Mouse (Mus musculus): ENCODE measurements around the gene Phospho1.

Phospho1 gene

DNA sequence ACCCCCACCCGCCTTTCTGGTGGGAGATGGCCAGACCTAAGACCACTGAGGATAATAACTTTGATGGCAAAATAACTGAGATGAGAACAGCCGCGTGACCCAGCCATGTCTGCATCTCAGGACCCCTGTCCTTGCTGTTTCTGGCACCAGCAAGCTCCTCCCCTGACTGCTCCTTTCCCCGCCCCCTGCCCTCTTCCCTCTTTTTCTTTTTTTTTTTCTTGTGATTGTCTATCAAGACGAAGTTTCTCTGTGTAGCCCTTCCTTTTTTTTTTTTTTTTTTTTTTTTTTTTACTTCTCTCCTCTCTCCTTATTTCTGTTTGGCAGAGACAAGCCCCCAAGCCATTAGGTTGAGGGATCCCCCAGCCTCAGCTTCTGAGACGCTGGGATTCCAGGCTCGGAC is 13.5 kb upstream of the Phospho1 start:
- no peak for ATAC-seq (ENCODE audit: insufficient number of reproducible peaks, low FRiP score, low TSS enrichment)

DNA sequence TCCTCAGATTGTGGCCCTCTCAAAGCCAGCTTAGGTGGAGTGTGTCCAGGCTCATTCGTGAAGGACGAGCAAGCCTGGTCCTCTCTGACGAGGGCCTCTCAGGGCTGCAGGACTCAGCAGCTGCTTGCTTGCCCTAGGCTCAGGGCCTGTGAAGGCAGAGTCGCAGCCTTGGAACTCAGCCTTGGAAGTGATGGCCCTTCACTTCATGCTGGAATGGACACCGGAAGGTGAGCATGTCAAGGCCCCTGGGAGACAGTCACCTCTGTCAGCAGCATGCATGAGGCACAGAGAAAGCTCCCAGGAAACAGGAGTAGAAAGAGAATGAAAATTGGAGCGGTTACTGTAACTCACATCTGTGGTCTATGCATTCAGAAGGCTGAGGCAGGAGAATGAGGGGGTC is 12.6 kb upstream of the Phospho1 start:
- ATAC-seq (ENCODE audit: insufficient number of reproducible peaks, low FRiP score, low TSS enrichment), result no peak

- ATAC-seq (ENCODE audit: insufficient number of reproducible peaks, low FRiP score, low TSS enrichment), result no peak
These were observed 12.1 kb upstream of the Phospho1 start for GRCm38 (mm10) chr11:95812224-95812623.

DNA sequence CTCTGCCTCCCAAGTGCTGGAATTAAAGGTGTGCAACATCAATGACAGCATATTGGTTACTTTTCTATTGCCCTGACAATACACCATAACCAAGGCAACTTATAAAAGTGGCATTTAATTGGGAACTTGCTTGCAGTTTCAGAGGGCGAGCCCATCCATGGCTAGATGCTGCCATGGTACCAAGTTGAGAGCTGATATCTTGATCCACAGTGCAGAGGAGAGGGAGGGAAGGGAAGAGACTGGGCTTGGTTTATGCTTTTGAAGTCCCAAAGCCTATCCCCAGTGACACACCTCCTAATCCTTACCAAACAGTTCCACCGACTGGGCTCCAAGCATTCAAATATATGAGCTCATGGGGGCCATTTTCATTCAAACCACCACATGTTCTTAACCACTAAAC is 10.2 kb upstream of the Phospho1 start:
- no peak for ATAC-seq (ENCODE audit: insufficient number of reproducible peaks, low FRiP score, low TSS enrichment)

GRCm38 (mm10) chr11:95814857-95815256 is 9.4 kb upstream of the Phospho1 start:
- no peak for ATAC-seq (ENCODE audit: insufficient number of reproducible peaks, low FRiP score, low TSS enrichment)

GRCm38 (mm10) chr11:95815412-95815811 is 8.9 kb upstream of the Phospho1 start:
- ATAC-seq (ENCODE audit: insufficient number of reproducible peaks, low FRiP score, low TSS enrichment), result no peak

- ATAC-seq (ENCODE audit: insufficient number of reproducible peaks, low FRiP score, low TSS enrichment), result no peak
These were observed 5.2 kb upstream of the Phospho1 start for GRCm38 (mm10) chr11:95819138-95819537.

DNA sequence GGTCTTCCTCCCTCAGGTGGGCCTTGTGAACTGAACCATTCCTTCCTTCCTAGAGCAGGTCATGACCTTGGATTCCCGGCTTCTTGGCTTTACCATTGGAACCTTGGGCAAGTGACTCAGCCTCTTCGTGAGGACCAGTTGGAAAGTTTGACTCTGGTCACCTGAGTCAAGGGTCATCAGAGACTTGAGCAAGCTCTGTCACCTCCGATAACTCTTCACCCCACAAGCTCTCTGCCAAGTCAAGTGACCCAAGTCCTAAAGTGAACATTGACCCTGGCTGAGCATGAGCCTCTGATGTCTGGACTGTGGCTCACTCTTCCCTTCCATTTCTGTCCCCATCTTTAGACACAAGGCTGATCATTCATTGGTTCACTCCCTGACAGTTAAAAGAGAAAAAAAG is 2.8 kb upstream of the Phospho1 start:
- ATAC-seq (ENCODE audit: insufficient number of reproducible peaks, low FRiP score, low TSS enrichment), result no peak

DNA sequence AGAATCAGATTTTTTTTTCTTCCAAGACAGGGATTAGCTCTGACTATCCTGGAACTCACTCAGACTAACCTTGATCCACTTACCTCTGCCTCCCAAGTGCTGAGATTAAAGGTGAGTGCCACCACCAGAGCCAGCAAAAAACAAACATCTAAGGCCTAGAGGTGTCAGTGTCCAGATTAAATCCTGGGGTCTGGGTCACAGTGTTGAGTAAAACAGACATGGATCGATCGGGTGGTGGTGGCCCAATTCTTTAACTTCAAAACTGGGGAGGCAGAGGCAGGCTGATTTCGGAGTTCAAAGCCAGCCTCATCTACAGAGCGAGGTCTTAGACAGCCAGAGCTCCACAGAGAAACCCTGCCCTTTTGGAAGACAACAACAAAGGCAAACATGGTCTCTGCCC is 1.9 kb upstream of the Phospho1 start:
- ATAC-seq (ENCODE audit: insufficient number of reproducible peaks, low FRiP score, low TSS enrichment), result no peak

GRCm38 (mm10) chr11:95824877-95825243 is 561 bp downstream of the Phospho1 start:
- no peak for ATAC-seq (ENCODE audit: insufficient number of reproducible peaks, low FRiP score, low TSS enrichment)

- ATAC-seq (ENCODE audit: insufficient number of reproducible peaks, low FRiP score, low TSS enrichment), result no peak
These were observed 1.3 kb downstream of the Phospho1 start for GRCm38 (mm10) chr11:95825625-95826024.

DNA sequence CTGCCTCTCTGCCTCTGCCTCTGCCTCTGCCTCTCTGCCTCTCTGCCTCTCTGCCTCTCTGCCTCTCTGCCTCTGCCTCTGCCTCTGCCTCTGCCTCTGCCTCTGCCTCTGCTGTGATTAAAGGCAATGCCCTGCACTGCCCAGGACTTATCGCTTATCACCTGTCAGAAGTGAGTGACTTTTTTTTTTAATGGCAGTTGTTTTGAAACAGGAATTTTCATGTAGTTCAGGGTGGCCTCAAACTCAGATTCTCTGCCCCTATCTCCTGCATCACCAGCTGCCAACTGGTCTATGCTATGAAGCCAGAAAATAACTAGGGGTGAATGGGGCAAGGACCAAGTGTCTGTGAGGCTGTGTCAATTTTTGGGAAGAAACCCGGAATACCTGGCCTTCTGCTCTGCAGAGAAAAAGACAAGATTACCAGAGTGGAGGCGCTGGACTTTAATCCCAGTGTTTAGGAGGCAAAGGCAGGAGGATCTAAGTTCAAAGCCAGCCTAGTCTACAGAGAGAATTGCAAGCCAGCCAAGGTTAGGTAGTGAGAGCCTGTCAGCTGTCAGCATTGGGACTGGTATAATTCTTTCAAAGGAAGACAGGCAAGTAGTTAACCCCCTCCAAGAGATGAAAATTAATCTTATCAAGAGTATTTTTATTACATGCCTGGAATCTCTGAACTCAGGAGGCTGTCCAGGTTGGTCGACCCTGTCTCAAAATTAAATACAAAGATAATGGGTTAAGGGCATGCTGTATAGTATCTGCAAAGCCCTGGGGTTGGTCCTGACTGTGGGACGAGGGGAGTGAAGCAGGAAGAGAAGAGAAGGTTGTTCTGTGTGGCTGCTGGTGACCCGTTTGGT is 2.2 kb downstream of the Phospho1 start:
- no peak for ATAC-seq (ENCODE audit: insufficient number of reproducible peaks, low FRiP score, low TSS enrichment)

- ATAC-seq (ENCODE audit: insufficient number of reproducible peaks, low FRiP score, low TSS enrichment), result no peak
These were observed 2.8 kb downstream of the Phospho1 start for GRCm38 (mm10) chr11:95827168-95827447.

DNA sequence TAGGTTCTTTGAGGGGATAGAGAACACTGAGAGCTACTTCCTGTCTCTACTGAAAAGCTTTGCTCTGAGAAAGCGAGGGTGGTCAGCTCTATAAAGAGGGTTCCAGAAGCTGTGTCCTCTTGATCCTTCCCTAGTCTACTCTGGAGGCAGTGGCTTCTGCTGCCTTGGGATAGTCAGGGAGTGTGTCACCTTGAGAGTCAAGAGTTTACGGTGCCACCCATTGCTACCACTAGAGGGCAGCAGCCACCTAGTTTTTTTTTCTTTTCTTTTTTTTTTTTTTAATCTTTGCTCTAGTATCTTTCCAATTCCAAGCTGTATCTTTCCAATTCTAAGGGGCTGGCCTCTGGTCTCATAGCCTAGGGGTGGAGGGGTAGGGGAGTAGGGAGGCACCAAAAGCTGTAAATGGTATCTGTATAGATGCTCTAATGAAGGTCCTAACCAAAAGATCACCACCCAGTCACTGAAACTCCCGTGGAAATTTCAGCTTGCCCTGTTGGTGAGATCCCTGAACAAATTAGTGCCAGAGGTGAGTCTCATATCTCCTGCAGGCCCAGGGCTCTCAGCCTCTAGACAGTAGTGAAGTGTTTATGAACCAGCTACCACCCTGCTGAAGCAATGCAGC is 3.3 kb downstream of the Phospho1 start:
- ATAC-seq (ENCODE audit: insufficient number of reproducible peaks, low FRiP score, low TSS enrichment), result no peak

DNA sequence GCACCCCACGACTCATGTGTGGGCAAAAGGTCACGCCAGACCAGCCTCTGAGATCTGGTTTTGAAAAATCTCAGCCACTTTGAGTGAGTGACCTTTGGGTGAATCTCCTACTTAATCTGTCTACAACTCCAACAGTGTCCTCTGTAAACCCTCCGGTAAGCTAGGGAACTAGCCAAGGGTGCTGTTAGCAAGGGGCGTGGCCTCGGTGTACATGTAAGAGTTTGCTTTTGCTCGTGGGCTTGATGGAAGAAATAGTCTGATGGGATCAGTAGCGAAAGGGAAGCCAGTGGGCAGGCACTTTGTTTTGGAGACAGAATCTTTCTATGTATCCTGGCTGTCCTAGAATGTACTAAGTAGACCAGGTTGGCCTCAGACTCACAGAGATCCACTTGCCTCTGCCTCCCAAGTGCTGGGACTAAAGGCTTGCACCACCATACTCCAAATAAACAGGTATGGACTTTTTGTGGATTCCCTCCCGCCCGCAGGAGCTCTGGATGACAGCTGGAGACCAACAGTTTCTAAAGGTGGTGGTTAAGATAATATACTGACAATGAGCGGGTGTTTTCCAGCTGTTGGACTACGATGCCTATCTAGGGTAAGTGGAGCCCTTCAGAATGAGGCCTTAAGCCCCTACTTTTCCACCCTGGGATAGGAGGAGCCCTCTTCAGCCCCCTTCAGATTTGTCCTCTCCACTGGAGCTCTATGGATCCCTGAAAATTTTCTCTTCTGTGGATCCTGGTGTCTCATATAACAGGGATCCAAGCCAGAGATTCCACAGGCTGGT is 4.1 kb downstream of the Phospho1 start:
- ATAC-seq (ENCODE audit: insufficient number of reproducible peaks, low FRiP score, low TSS enrichment), result no peak

GRCm38 (mm10) chr11:95829526-95830050 is 5.3 kb downstream of the Phospho1 start:
- ATAC-seq (ENCODE audit: insufficient number of reproducible peaks, low FRiP score, low TSS enrichment), result no peak

GRCm38 (mm10) chr11:95830411-95831275 is 6.3 kb downstream of the Phospho1 start:
- ATAC-seq (ENCODE audit: insufficient number of reproducible peaks, low FRiP score, low TSS enrichment), result no peak

GRCm38 (mm10) chr11:95831276-95831619 is 6.9 kb downstream of the Phospho1 start:
- no peak for ATAC-seq (ENCODE audit: insufficient number of reproducible peaks, low FRiP score, low TSS enrichment)

GRCm38 (mm10) chr11:95831641-95832040 is 7.3 kb downstream of the Phospho1 start:
- ATAC-seq (ENCODE audit: insufficient number of reproducible peaks, low FRiP score, low TSS enrichment), result no peak
